Mouse (Mus musculus): ENCODE results near the gene Nrxn3. TPM values are rescaled to one million over a fixed set of nuclear protein-coding genes. Genes with fewer than 3 reads are reported as not detected.

Gene Nrxn3
- polyA plus RNA-seq, 1 experiment from 2014 or later, result 0.31 TPM

DNA sequence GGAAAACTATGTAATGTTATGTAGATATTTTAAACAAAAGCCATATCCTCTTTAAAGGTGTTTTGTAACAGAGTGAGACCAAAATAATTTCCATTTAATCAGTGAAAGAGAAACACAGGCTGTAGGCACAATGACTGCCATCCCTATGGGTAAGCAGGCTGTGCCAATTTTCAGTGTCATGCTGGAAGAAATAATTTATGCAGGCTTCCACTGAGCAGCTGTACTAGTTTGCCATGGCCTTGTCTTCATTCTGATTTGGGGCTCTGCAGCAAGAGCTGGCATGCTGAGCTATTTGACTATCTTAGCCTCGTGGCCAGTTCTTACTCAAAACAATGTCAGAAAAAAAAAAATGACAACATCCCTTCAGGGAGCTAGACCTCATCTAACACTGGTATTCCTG, 647.3 kb downstream of the Nrxn3 start:
- no peak for ATAC-seq (ENCODE audit: insufficient number of reproducible peaks, low FRiP score, low TSS enrichment, low read depth)

GRCm38 (mm10) chr12:89376600-89376999, 653.9 kb downstream of the Nrxn3 start:
- WGBS, result 81% methylated on average over 1 of the region's 1 CpGs

More for the DNA sequence above, 647.3 kb downstream of the Nrxn3 start:
- no peak for DNase-seq (ENCODE audit: low spot score)
- H3K36me3 ChIP-seq (ENCODE audit: control insufficient read depth, insufficient read depth, low read length), result no peaks in the 10 kb centered on the region
- no peaks in the 10 kb centered on the region for H3K27me3 ChIP-seq (ENCODE audit: control insufficient read depth, insufficient read depth, low read length)
- H3K27ac ChIP-seq (replicated peaks; ENCODE audit: low read depth, low read length), result no peak overlapping the region
- 68% methylated on average over 1 of the region's 1 CpGs for WGBS
- no peak overlapping the region for H3K4me3 ChIP-seq (ENCODE audit: low read depth, low read length)
- H3K9ac ChIP-seq (ENCODE audit: low read length), result no peak overlapping the region
- H3K4me1 ChIP-seq (ENCODE audit: control insufficient read depth, insufficient read depth, low read length), result no peaks in the 10 kb centered on the region
- H3K4me2 ChIP-seq (ENCODE audit: low read depth, severe bottlenecking), result no peak overlapping the region
- no peaks in the 10 kb centered on the region for H3K9me3 ChIP-seq (ENCODE audit: control insufficient read depth, low read length)

DNA sequence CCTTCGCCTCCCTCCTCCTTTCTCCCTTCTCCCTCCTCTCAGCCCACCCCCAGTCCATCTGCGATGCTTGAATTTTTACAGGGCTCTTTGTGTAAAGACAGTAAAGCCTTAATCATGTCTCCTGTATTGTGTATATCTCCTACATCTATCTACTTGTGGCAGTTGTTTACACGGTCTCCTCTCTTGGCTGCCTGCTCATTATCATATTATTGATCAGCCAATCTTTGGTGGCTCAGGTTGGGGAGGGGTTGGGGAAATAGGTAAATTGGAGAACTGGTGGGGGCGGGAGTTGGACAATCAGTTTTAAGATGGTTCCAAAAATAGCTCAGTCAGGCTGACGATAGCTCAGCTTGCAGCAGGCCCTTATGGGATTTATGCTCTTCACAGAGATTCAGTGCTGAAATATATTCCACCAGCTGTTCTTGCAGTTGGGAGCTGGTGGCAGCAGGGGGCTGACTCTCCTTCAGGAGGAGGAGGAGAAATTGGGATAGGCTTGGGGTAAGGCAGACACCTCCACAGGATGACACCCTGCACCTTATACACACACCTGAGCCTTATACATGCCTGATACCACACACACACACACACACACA, 654.5 kb downstream of the Nrxn3 start:
- H3K4me1 ChIP-seq (ENCODE audit: control insufficient read depth, insufficient read depth, low read length), result no peaks in the 10 kb centered on the region
- DNase-seq (ENCODE audit: low spot score), result no peak
- H3K9me3 ChIP-seq (ENCODE audit: control insufficient read depth, low read length), result no peaks in the 10 kb centered on the region
- no peak for ATAC-seq (ENCODE audit: insufficient number of reproducible peaks, low FRiP score, low TSS enrichment, low read depth)
- no peak overlapping the region for H3K4me2 ChIP-seq (ENCODE audit: low read depth, severe bottlenecking)
- H3K9ac ChIP-seq (ENCODE audit: low read length), result no peak overlapping the region
- H3K36me3 ChIP-seq (ENCODE audit: control insufficient read depth, insufficient read depth, low read length), result no peaks in the 10 kb centered on the region
- no peaks in the 10 kb centered on the region for H3K27me3 ChIP-seq (ENCODE audit: control insufficient read depth, insufficient read depth, low read length)
- H3K4me3 ChIP-seq (ENCODE audit: low read depth, low read length), result no peak overlapping the region
- H3K27ac ChIP-seq (replicated peaks; ENCODE audit: low read depth, low read length), result no peak overlapping the region
- 67% methylated on average over 5 of the region's 5 CpGs for WGBS

More at GRCm38 (mm10) chr12:89376600-89376999, 653.9 kb downstream of the Nrxn3 start:
- Histone ChIP-seq H3K27ac (replicated peaks; ENCODE audit: low read depth, low read length) (no peak overlapping the region), H3K36me3 (ENCODE audit: control insufficient read depth, insufficient read depth, low read length) (no peaks in the 10 kb centered on the region), H3K9me3 (ENCODE audit: control insufficient read depth, low read length) (no peaks in the 10 kb centered on the region), H3K27me3 (ENCODE audit: control insufficient read depth, insufficient read depth, low read length) (no peaks in the 10 kb centered on the region), H3K9ac (ENCODE audit: low read length) (no peak overlapping the region), H3K4me1 (ENCODE audit: control insufficient read depth, insufficient read depth, low read length) (no peaks in the 10 kb centered on the region), H3K4me3 (ENCODE audit: low read depth, low read length) (no peak overlapping the region), H3K4me2 (ENCODE audit: low read depth, severe bottlenecking) (no peak overlapping the region)
- ATAC-seq (ENCODE audit: insufficient number of reproducible peaks, low FRiP score, low TSS enrichment, low read depth), result no peak
- no peak for DNase-seq (ENCODE audit: low spot score)

DNA sequence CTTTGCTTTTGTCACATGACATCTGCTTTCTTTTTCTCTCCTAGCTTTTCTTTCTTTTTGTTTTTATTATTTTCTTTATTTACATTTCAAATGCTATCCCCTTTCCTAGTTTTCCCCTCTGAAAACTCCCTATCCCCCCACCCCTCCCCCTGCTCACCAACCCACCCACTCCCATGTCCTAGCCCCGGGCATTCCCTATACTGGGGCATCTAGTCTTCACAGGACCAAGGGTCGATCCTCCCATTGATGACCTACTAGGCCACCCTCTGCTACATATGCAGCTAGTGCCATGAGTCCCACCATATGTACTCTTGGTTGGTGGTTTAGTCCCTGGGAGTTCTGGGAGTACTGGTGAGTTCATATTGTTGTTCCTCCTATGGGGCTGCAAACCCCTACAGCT, 655.0 kb downstream of the Nrxn3 start:
- Histone ChIP-seq H3K9me3 (ENCODE audit: control insufficient read depth, low read length) (no peaks in the 10 kb centered on the region), H3K4me1 (ENCODE audit: control insufficient read depth, insufficient read depth, low read length) (no peaks in the 10 kb centered on the region), H3K27me3 (ENCODE audit: control insufficient read depth, insufficient read depth, low read length) (no peaks in the 10 kb centered on the region), H3K36me3 (ENCODE audit: control insufficient read depth, insufficient read depth, low read length) (no peaks in the 10 kb centered on the region), H3K27ac (replicated peaks; ENCODE audit: low read depth, low read length) (no peak overlapping the region), H3K9ac (ENCODE audit: low read length) (no peak overlapping the region), H3K4me2 (ENCODE audit: low read depth, severe bottlenecking) (no peak overlapping the region), H3K4me3 (ENCODE audit: low read depth, low read length) (no peak overlapping the region)
- ATAC-seq (ENCODE audit: insufficient number of reproducible peaks, low FRiP score, low TSS enrichment, low read depth) (0 out of 2 replicates have a peak, but pooled peaks have one; percentile 60), DNase-seq (ENCODE audit: low spot score) (no peak)
- 85% methylated on average over 2 of the region's 2 CpGs for WGBS

GRCm38 (mm10) chr12:89383254-89383653, 660.6 kb downstream of the Nrxn3 start:
- Histone ChIP-seq H3K4me2 (ENCODE audit: low read depth, severe bottlenecking) (no peak overlapping the region), H3K27ac (replicated peaks; ENCODE audit: low read depth, low read length) (no peak overlapping the region), H3K27me3 (ENCODE audit: control insufficient read depth, insufficient read depth, low read length) (no peaks in the 10 kb centered on the region), H3K4me1 (ENCODE audit: control insufficient read depth, insufficient read depth, low read length) (no peaks in the 10 kb centered on the region), H3K9me3 (ENCODE audit: control insufficient read depth, low read length) (no peaks in the 10 kb centered on the region), H3K36me3 (ENCODE audit: control insufficient read depth, insufficient read depth, low read length) (no peaks in the 10 kb centered on the region), H3K9ac (ENCODE audit: low read length) (no peak overlapping the region), H3K4me3 (ENCODE audit: low read depth, low read length) (no peak overlapping the region)
- no peak for ATAC-seq (ENCODE audit: insufficient number of reproducible peaks, low FRiP score, low TSS enrichment, low read depth)
- no peak for DNase-seq (ENCODE audit: low spot score)
- WGBS, result 23% methylated on average over 3 of the region's 3 CpGs

- no peak overlapping the region for H3K9ac ChIP-seq (ENCODE audit: low read length)
- no peaks in the 10 kb centered on the region for H3K36me3 ChIP-seq (ENCODE audit: control insufficient read depth, insufficient read depth, low read length)
- 56% methylated on average over 3 of the region's 3 CpGs for WGBS
- DNase-seq (ENCODE audit: low spot score) (no peak), ATAC-seq (ENCODE audit: insufficient number of reproducible peaks, low FRiP score, low TSS enrichment, low read depth) (no peak)
- H3K9me3 ChIP-seq (ENCODE audit: control insufficient read depth, low read length), result no peaks in the 10 kb centered on the region
- no peaks in the 10 kb centered on the region for H3K4me1 ChIP-seq (ENCODE audit: control insufficient read depth, insufficient read depth, low read length)
- H3K27me3 ChIP-seq (ENCODE audit: control insufficient read depth, insufficient read depth, low read length), result no peaks in the 10 kb centered on the region
- no peak overlapping the region for H3K4me3 ChIP-seq (ENCODE audit: low read depth, low read length)
- no peak overlapping the region for H3K27ac ChIP-seq (replicated peaks; ENCODE audit: low read depth, low read length)
- no peak overlapping the region for H3K4me2 ChIP-seq (ENCODE audit: low read depth, severe bottlenecking)
Observed at GRCm38 (mm10) chr12:89395121-89395792, 672.6 kb downstream of the Nrxn3 start.

- DNase-seq (ENCODE audit: low spot score) (no peak), ATAC-seq (ENCODE audit: insufficient number of reproducible peaks, low FRiP score, low TSS enrichment, low read depth) (no peak)
- Histone ChIP-seq H3K36me3 (ENCODE audit: control insufficient read depth, insufficient read depth, low read length) (no peaks in the 10 kb centered on the region), H3K4me2 (ENCODE audit: low read depth, severe bottlenecking) (no peak overlapping the region), H3K27ac (replicated peaks; ENCODE audit: low read depth, low read length) (no peak overlapping the region), H3K27me3 (ENCODE audit: control insufficient read depth, insufficient read depth, low read length) (no peaks in the 10 kb centered on the region), H3K9me3 (ENCODE audit: control insufficient read depth, low read length) (no peaks in the 10 kb centered on the region), H3K9ac (ENCODE audit: low read length) (no peak overlapping the region), H3K4me3 (ENCODE audit: low read depth, low read length) (no peak overlapping the region), H3K4me1 (ENCODE audit: control insufficient read depth, insufficient read depth, low read length) (no peaks in the 10 kb centered on the region)
Observed at GRCm38 (mm10) chr12:89436519-89436918, 713.8 kb downstream of the Nrxn3 start.

DNA sequence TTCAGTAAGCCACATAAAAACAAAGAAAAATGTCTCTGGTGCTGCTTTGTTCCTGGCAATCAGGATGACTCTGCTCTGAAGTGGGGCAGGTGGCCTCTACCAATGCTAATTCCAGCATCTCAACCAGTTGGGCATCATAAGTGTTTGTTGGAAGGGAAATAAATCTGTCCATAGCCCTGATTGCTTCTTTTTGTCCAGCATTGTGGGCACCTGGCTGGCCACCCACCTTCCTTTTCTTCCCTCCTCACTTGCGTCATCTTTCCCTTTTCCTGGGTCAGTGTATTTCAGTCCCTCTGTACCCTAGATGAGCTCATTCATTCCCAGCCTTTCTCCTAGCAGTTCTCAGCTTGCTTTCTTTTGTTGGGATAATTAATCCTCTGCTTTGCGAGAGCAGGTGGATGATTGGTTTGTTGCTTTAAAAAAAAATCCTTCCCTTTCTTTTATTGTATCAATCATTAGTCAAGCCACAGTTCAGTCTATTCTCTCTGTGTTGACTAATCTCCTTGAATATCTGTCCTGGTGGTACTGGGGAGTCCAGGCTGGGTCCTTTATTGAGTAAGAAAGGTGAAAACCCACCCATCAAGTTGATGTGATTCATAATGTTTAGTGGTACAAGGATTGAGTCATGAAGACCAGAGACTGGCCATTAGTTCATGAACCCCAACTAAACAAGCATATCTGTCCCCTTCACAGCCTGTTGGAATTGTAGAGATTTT, 719.8 kb downstream of the Nrxn3 start:
- H3K27me3 ChIP-seq (ENCODE audit: control insufficient read depth, insufficient read depth, low read length), result no peaks in the 10 kb centered on the region
- no peak overlapping the region for H3K9ac ChIP-seq (ENCODE audit: low read length)
- H3K36me3 ChIP-seq (ENCODE audit: control insufficient read depth, insufficient read depth, low read length), result no peaks in the 10 kb centered on the region
- 47% methylated on average over 2 of the region's 2 CpGs for WGBS
- no peaks in the 10 kb centered on the region for H3K4me1 ChIP-seq (ENCODE audit: control insufficient read depth, insufficient read depth, low read length)
- no peak overlapping the region for H3K4me3 ChIP-seq (ENCODE audit: low read depth, low read length)
- no peaks in the 10 kb centered on the region for H3K9me3 ChIP-seq (ENCODE audit: control insufficient read depth, low read length)
- H3K4me2 ChIP-seq (ENCODE audit: low read depth, severe bottlenecking), result no peak overlapping the region
- H3K27ac ChIP-seq (replicated peaks; ENCODE audit: low read depth, low read length), result no peak overlapping the region
- DNase-seq (ENCODE audit: low spot score), result no peak
- ATAC-seq (ENCODE audit: insufficient number of reproducible peaks, low FRiP score, low TSS enrichment, low read depth), result no peak
